Mouse (Mus musculus) hindbrain, embryonic 12.5 days (tissue): ENCODE results near the gene Exoc2. TPM values are rescaled to one million over a fixed set of nuclear protein-coding genes. Genes with fewer than 3 reads are reported as not detected.

Experiments used
- ATAC-seq: fragments of 200-750 bp; cut with Nextera tagmentation; 2 replicates; pipeline ENCODE4 v1.8.0; 2017; ENCODE audit warnings: moderate TSS enrichment; ENCODE audit not compliant: low FRiP score
- H3K27ac ChIP-seq: fragments of 300-500 bp; sonication (generic); 2 replicates; pipeline ENCODE4 v1.5.1; 2016; ENCODE audit warnings: mild to moderate bottlenecking
- H3K27me3 ChIP-seq: fragments of 300-500 bp; sonication (generic); 2 replicates; pipeline ENCODE4 v1.6.1; 2016; ENCODE audit warnings: mild to moderate bottlenecking
- H3K36me3 ChIP-seq: fragments of 300-500 bp; sonication (generic); 2 replicates; pipeline ENCODE4 v1.6.1; 2016; ENCODE audit warnings: mild to moderate bottlenecking
- H3K4me1 ChIP-seq: fragments of 300-500 bp; sonication (generic); 2 replicates; pipeline ENCODE4 v1.6.1; 2016
- H3K4me2 ChIP-seq: fragments of 300-500 bp; sonication (generic); replicated peaks from 2 replicates; pipeline ENCODE4 v1.6.1; 2016; ENCODE audit warnings: mild to moderate bottlenecking
- H3K4me3 ChIP-seq: fragments of 300-500 bp; sonication (generic); 2 replicates; pipeline ENCODE4 v1.5.1; 2016; ENCODE audit warnings: mild to moderate bottlenecking
- H3K9ac ChIP-seq: fragments of 300-500 bp; sonication (generic); 2 replicates; pipeline ENCODE4 v1.6.1; 2016; ENCODE audit warnings: mild to moderate bottlenecking, moderate library complexity
- H3K9me3 ChIP-seq: fragments of 300-500 bp; sonication (generic); replicated peaks from 2 replicates; pipeline ENCODE4 v1.6.1; 2016; ENCODE audit warnings: mild to moderate bottlenecking
- WGBS: fragments of 180-500 bp; shearing (Covaris S2); methylation state at CpG from one replicate; pipeline ENCODE4 v1.1.7; 2016; 5-methylcytosine and 5-hydroxymethylcytosine counted together
- polyA plus RNA-seq: library from polyadenylated mRNA; unstranded; fragments of >200 nt; fragmentation: Nextera tagmentation; extraction: Ambion mirVana; gene quantifications from 2 replicates; pipeline ENCODE4 v1.2.1, GENCODE M21; 2016

Exoc2 gene
- polyA plus RNA-seq, 1 experiment from 2014 or later: 45.8 TPM

DNA sequence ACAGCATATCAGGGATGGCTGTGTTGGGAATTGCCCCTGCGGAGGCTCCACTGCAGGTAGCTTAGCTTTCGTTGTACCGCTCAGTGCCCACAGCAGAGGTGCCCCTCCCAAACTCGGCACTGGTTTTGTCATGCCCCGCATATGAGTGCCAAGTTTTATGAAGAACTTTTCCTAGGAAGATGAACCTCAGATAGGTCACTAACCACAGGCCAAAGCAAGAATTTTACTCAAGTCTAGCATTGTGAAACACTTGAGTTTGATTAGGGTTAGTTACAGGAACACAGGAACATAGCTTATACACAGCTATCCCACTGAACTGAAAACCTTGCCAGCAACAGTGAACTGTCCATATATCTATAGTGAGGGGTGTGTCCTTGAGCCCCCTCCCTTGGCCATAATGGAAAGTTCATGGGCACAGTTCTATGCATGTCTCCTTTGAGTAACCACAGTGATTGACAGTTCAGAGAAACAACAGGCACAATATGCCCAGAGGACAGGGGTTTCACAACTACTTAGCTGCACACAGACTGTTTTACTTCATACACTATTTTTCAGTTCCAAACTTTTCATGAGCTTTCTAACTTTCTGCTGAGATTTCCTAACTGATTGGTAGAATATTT is 171.4 kb downstream of the Exoc2 start:
- H3K4me3 ChIP-seq: no peak overlapping the region
- no peak overlapping the region for H3K9ac ChIP-seq
- 92% methylated on average over 5 of the region's 5 CpGs for WGBS
- no peaks in the 10 kb centered on the region for H3K36me3 ChIP-seq
- no peak overlapping the region for H3K4me2 ChIP-seq
- no peak for ATAC-seq
- H3K4me1 ChIP-seq: no peaks in the 10 kb centered on the region
- no peak overlapping the region for H3K27ac ChIP-seq
- no peaks in the 10 kb centered on the region for H3K9me3 ChIP-seq
- no peaks in the 10 kb centered on the region for H3K27me3 ChIP-seq

GRCm38 (mm10) chr13:30801886-30802285 is 172.0 kb downstream of the Exoc2 start:
- Histone ChIP-seq H3K36me3 (no peaks in the 10 kb centered on the region), H3K27me3 (no peaks in the 10 kb centered on the region), H3K27ac (no peak overlapping the region), H3K4me1 (no peaks in the 10 kb centered on the region), H3K9ac (no peak overlapping the region), H3K9me3 (no peaks in the 10 kb centered on the region), H3K4me2 (no peak overlapping the region), H3K4me3 (no peak overlapping the region)
- ATAC-seq: no peak
- WGBS: 78% methylated on average over 4 of the region's 4 CpGs

DNA sequence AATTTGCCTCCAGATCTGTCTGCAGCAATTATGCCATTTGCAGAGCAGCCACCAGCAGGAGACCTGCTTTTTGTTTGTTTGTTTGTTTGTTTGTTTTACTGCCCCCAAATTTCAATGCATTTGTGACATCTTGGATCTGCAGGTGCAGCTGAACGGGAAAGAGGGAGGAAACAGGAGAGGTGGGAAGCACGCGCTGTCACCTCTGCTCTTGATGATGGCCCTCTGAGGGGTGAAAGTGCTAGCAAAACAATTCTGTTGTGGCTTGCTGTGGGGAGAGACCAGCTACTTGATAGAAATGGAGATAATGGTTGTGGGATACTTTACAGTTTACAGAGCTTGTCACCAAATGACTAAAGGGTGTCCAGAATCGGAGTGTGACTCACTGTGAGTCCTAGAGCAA is 177.9 kb downstream of the Exoc2 start:
- no peak overlapping the region for H3K9ac ChIP-seq
- no peak overlapping the region for H3K4me3 ChIP-seq
- 85% methylated on average over 4 of the region's 4 CpGs for WGBS
- H3K27me3 ChIP-seq: no peaks in the 10 kb centered on the region
- no peaks in the 10 kb centered on the region for H3K9me3 ChIP-seq
- no peak overlapping the region for H3K27ac ChIP-seq
- H3K36me3 ChIP-seq: no peaks in the 10 kb centered on the region
- no peaks in the 10 kb centered on the region for H3K4me1 ChIP-seq
- ATAC-seq: no peak
- H3K4me2 ChIP-seq: no peak overlapping the region

- no peak overlapping the region for H3K4me3 ChIP-seq
- H3K36me3 ChIP-seq: no peaks in the 10 kb centered on the region
- 94% methylated on average over 5 of the region's 5 CpGs for WGBS
These were observed 180.3 kb downstream of the Exoc2 start for GRCm38 (mm10) chr13:30793616-30794015.

DNA sequence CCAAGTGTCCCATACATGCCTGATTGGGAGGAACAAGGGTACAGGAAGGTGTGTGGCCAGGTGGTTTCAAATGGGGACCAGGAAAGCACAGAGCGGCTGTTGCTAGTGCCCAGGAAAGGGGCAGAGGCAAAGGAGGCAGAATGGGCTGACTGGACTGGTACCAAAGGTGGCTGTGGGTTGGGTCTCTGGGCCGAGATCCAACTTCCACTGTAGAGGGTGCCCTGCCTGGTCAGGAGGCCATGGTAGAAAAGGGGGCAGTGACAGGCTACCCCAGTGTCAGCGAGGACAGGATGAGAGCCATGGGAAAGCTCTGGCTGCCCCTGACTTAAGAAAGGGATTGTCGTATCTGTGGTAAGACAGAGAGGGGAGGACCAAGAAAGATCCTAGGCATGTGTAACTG is 180.7 kb downstream of the Exoc2 start:
- H3K4me1 ChIP-seq: no peaks in the 10 kb centered on the region
- ATAC-seq: no peak
- H3K27me3 ChIP-seq: no peaks in the 10 kb centered on the region
- H3K27ac ChIP-seq: no peak overlapping the region
- no peak overlapping the region for H3K4me2 ChIP-seq
- H3K36me3 ChIP-seq: no peaks in the 10 kb centered on the region
- no peak overlapping the region for H3K9ac ChIP-seq
- H3K9me3 ChIP-seq: no peaks in the 10 kb centered on the region
- H3K4me3 ChIP-seq: no peak overlapping the region
- WGBS: 86% methylated on average over 4 of the region's 4 CpGs

More at GRCm38 (mm10) chr13:30793616-30794015, 180.3 kb downstream of the Exoc2 start:
- Histone ChIP-seq H3K9me3 (no peaks in the 10 kb centered on the region), H3K27ac (no peak overlapping the region), H3K4me1 (no peaks in the 10 kb centered on the region), H3K4me2 (no peak overlapping the region), H3K9ac (no peak overlapping the region), H3K27me3 (no peaks in the 10 kb centered on the region)
- no peak for ATAC-seq

DNA sequence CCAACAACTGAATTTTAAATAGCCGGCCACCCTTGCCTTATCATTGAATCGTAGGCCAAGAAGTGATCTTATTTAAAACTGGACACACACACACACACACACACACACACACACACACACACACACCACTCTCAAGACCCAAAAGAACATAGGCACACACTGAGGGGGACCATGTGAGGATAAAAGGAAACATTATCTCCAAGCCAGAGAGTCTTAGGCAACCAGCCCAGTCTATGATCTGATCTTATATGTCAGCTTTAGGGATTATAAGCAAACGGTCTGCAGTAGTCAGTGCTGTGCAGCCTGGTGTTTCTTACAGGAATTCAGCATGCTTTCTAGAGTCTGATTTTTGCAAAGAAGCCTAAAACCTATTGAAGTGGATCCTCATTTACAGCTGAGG is 181.2 kb downstream of the Exoc2 start:
- Histone ChIP-seq H3K27me3 (no peaks in the 10 kb centered on the region), H3K27ac (no peak overlapping the region), H3K4me2 (no peak overlapping the region), H3K4me1 (no peaks in the 10 kb centered on the region), H3K36me3 (no peaks in the 10 kb centered on the region), H3K9ac (no peak overlapping the region), H3K4me3 (no peak overlapping the region), H3K9me3 (no peaks in the 10 kb centered on the region)
- 86% methylated on average over 3 of the region's 3 CpGs for WGBS
- no peak for ATAC-seq

GRCm38 (mm10) chr13:30792308-30792707 is 181.6 kb downstream of the Exoc2 start:
- Histone ChIP-seq H3K4me1 (no peaks in the 10 kb centered on the region), H3K9me3 (no peaks in the 10 kb centered on the region), H3K9ac (no peak overlapping the region), H3K27ac (no peak overlapping the region), H3K4me3 (no peak overlapping the region), H3K36me3 (no peaks in the 10 kb centered on the region), H3K4me2 (no peak overlapping the region), H3K27me3 (no peaks in the 10 kb centered on the region)
- no peak for ATAC-seq
- 90% methylated on average over 9 of the region's 9 CpGs for WGBS

DNA sequence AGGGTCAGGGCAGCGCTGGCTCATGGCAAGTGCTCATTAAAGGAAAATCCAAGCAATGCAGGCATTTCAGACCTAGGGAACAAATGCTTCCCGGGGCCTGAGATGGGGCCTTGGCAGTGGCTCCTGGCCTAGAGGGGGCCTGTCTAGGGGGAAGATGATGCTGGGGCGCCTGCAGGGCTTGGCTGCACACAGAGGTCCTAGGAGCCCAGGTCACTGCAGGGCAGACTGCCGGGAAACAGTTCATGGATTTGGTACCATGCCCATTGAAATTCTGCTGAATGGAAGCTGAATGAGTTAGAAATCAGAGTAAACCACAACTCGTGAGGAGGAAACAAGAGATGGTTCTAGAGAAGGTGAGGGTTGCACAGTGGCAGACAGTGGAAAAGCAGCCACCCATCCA is 183.9 kb downstream of the Exoc2 start:
- no peaks in the 10 kb centered on the region for H3K27me3 ChIP-seq
- ATAC-seq: no peak
- H3K4me1 ChIP-seq: no peaks in the 10 kb centered on the region
- H3K4me2 ChIP-seq: no peak overlapping the region
- 79% methylated on average over 5 of the region's 5 CpGs for WGBS
- no peak overlapping the region for H3K27ac ChIP-seq
- no peaks in the 10 kb centered on the region for H3K36me3 ChIP-seq
- H3K9me3 ChIP-seq: no peaks in the 10 kb centered on the region
- H3K9ac ChIP-seq: no peak overlapping the region
- no peak overlapping the region for H3K4me3 ChIP-seq

DNA sequence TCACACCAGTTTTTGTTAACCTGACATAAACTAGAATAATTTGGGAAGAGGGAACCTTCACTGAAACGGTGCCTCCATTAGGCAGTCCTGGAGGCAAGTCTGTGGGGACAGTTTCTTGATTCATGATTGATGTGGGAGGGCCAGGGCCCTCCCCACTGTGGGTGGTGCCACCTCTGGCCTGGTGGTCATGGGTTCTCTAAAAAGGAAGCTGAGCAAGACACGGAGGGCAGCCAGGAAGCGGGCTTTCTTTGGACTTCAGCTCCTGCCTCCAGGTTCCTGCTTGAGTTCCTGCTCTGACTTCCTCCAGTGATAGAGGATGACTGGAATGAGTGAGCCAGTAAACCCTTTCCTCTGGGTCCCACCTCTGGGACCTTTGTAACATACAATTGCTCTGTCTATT is 185.5 kb downstream of the Exoc2 start:
- Histone ChIP-seq H3K27me3 (no peaks in the 10 kb centered on the region), H3K4me3 (no peak overlapping the region), H3K36me3 (no peaks in the 10 kb centered on the region), H3K4me2 (no peak overlapping the region), H3K4me1 (no peaks in the 10 kb centered on the region), H3K27ac (no peak overlapping the region), H3K9me3 (no peaks in the 10 kb centered on the region), H3K9ac (no peak overlapping the region)
- 74% methylated on average over 3 of the region's 3 CpGs for WGBS
- no peak for ATAC-seq

DNA sequence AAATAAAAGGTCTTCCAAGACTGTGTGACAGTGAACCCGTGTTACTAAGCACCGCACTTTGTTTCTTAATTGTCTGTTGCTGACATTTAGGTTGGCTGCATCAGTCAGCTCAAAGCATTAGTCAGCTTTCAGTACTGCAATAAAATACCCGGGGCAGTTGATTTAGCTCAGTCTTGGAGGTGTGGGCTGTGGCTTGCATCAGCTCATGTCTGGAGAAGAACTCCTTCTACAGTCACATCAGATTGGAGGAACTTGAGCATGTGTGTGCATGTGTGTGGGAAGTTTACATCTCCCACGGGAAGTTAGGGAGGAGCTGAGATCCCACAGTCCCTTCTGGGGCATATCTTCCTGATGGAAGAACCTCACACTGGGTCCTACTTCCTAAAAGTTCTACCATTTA is 185.9 kb downstream of the Exoc2 start:
- WGBS: 86% methylated on average over 4 of the region's 4 CpGs
- H3K27ac ChIP-seq: no peak overlapping the region
- no peak overlapping the region for H3K4me2 ChIP-seq
- H3K27me3 ChIP-seq: no peaks in the 10 kb centered on the region
- H3K4me3 ChIP-seq: no peak overlapping the region
- no peak for ATAC-seq
- no peaks in the 10 kb centered on the region for H3K9me3 ChIP-seq
- H3K9ac ChIP-seq: no peak overlapping the region
- H3K4me1 ChIP-seq: no peaks in the 10 kb centered on the region
- no peaks in the 10 kb centered on the region for H3K36me3 ChIP-seq

GRCm38 (mm10) chr13:30787556-30787955 is 186.3 kb downstream of the Exoc2 start:
- H3K4me3 ChIP-seq: no peak overlapping the region
- no peaks in the 10 kb centered on the region for H3K9me3 ChIP-seq
- no peaks in the 10 kb centered on the region for H3K36me3 ChIP-seq
- H3K4me1 ChIP-seq: peaks cover 3% of the 10 kb centered on the region; the same call in 1 of the 2 replicates
- no peak overlapping the region for H3K4me2 ChIP-seq
- WGBS: 78% methylated on average over 2 of the region's 2 CpGs
- no peak overlapping the region for H3K9ac ChIP-seq
- no peaks in the 10 kb centered on the region for H3K27me3 ChIP-seq
- H3K27ac ChIP-seq: no peak overlapping the region
- ATAC-seq: no peak

GRCm38 (mm10) chr13:30787036-30787320 is 186.9 kb downstream of the Exoc2 start:
- 56% methylated on average over 2 of the region's 2 CpGs for WGBS
- Histone ChIP-seq H3K27ac (no peak overlapping the region), H3K4me3 (no peak overlapping the region), H3K9me3 (no peaks in the 10 kb centered on the region), H3K4me2 (no peak overlapping the region), H3K36me3 (no peaks in the 10 kb centered on the region), H3K4me1 (peaks cover 9% of the 10 kb centered on the region), H3K27me3 (no peaks in the 10 kb centered on the region), H3K9ac (no peak overlapping the region)
- no peak for ATAC-seq

DNA sequence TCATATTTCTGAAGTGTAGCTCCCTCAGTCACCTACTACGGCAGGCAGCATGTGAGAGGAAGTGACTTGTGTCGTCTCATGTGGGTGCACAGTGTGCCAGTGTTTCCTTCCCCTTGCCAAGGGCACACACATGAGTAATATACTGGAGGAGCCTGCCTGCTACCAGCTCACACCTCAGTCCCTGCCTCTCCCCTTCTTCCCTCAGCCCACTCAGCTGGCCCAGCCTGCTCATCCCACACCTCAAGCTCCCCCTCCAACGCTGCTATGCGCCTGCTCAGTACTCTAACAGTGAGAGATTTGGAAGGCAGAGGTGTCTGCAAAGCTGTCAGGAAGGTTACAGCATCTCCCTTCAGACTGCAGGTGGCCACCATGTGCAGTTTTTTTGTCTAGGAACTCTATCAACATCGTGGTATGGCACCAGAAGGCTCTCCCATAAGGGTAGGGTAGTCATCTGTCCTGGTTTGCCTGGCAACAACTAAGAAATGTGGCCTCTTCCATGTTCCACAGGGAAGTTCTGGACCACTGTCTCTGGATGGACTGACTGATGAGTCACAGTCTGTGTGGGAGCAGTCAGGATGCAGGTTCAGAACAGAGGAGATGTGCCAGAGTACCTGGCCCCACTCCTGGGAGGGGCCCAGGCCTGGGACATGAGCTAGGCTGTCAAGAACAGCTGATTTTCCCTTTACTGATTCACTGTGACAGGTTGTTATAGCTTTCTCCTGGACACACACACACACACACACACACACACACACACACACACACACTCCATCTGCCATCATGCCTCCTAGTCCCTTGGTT is 187.5 kb downstream of the Exoc2 start:
- Histone ChIP-seq H3K4me2 (no peak overlapping the region), H3K4me3 (no peak overlapping the region), H3K9me3 (no peaks in the 10 kb centered on the region), H3K27me3 (no peaks in the 10 kb centered on the region), H3K36me3 (no peaks in the 10 kb centered on the region), H3K9ac (no peak overlapping the region), H3K4me1 (peaks cover 10% of the 10 kb centered on the region), H3K27ac (no peak overlapping the region)
- 0 out of 2 replicates have a peak, but pooled peaks have one; percentile 27 for ATAC-seq
- WGBS: 85% methylated on average over 5 of the region's 5 CpGs
